ENCODE assay signal across 22 mouse cellular contexts in the genomic region with DNA sequence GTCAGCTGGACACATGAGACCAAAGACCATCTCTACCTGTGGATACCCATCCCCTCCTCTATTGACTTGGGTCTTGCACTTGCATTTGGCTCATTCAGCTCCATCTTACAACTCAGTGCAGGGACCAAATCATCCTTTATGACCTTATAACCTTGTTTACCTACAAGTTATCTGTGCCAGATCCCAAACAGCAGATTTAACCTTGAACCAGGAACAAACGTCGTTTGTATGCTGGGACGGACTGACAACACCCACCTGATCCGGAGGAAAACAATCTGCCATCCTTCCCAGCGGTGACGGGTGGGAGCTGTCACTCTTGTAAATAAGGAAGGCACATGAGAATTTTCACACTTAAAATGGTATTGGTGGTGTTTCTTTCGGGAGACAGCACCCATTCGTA.
DNase-seq lines count a peak whose midpoint lies in the region; ATAC-seq and TF ChIP-seq lines count a peak whose summit lies in the region.
"Had no signal": no experiment of that assay in that cellular context is flagged by ENCODE, and none has a peak within 500 bp of the region (broad histone marks: within the 10 kb centered on the region; RNA-seq: fewer than 3 reads in every experiment).

No protein-coding gene starts in this region.

- no peak overlapping the region for H3K4me3 ChIP-seq in cerebellum, adult 2 months (replicated peaks; ENCODE audit: insufficient read depth, low read depth, low read length)
- H3K4me3 ChIP-seq in gastrocnemius, adult 2 months: no peak overlapping the region
- no peak overlapping the region for H3K4me3 ChIP-seq in liver, postnatal 0 days (ENCODE audit: low read depth, low read length)
- H3K4me3 ChIP-seq in liver, embryonic 12.5 days: no peak overlapping the region
- H3K4me3 ChIP-seq: embryonic facial prominence, embryonic 13.5 days; embryonic facial prominence, embryonic 15.5 days; erythroblast, embryonic 14.5 days; forebrain, embryonic 10.5 days; forebrain, embryonic 12.5 days had no signal

- peaks cover 19% of the 10 kb centered on the region for H3K4me1 ChIP-seq in cerebellum, adult 2 months (ENCODE audit: control insufficient read depth, insufficient read depth, low read length)
- H3K4me1 ChIP-seq in liver, postnatal 0 days (ENCODE audit: insufficient read depth): no peaks in the 10 kb centered on the region; the same call in 1 of the 2 replicates
- no peaks in the 10 kb centered on the region for H3K4me1 ChIP-seq in liver, embryonic 12.5 days
- H3K4me1 ChIP-seq: embryonic facial prominence, embryonic 15.5 days; forebrain, embryonic 10.5 days; forebrain, embryonic 12.5 days had no signal

- intact Hi-C loops in gastrocnemius, adult 2 months (cut with DNase I): loop anchor here (5.0 kb wide), 1 partner anchor 106 kb away; no protein-coding TSS in a partner anchor

- H3K27me3 ChIP-seq in cerebellum, adult 2 months (ENCODE audit: control insufficient read depth, insufficient read depth, low read length): no peaks in the 10 kb centered on the region
- no peaks in the 10 kb centered on the region for H3K27me3 ChIP-seq in liver, postnatal 0 days (ENCODE audit: insufficient read depth, low read length)
- H3K27me3 ChIP-seq in liver, embryonic 12.5 days (replicated peaks): peaks cover 8% of the 10 kb centered on the region; the same call in 1 of the 2 replicates
- H3K27me3 ChIP-seq: embryonic facial prominence, embryonic 13.5 days; embryonic facial prominence, embryonic 15.5 days; Patski had no signal

- TF ChIP-seq CTCF in cerebellum, adult 2 months (IDR thresholded peaks at IDR 0.05; ENCODE audit: borderline replicate concordance, insufficient read depth, low read depth, low read length): no peak
- TF ChIP-seq CTCF in gastrocnemius, adult 2 months (IDR thresholded peaks at IDR 0.05): no peak
- no peak for TF ChIP-seq CTCF in liver, postnatal 0 days (IDR thresholded peaks at IDR 0.05; ENCODE audit: low read depth)

- H3K36me3 ChIP-seq in liver, postnatal 0 days (replicated peaks; ENCODE audit: insufficient read depth, low read length): no peaks in the 10 kb centered on the region
- no peaks in the 10 kb centered on the region for H3K36me3 ChIP-seq in liver, embryonic 12.5 days
- H3K36me3 ChIP-seq: embryonic facial prominence, embryonic 13.5 days; embryonic facial prominence, embryonic 15.5 days; forebrain, embryonic 10.5 days; forebrain, embryonic 12.5 days; G1E had no signal

- no peak overlapping the region for H3K4me2 ChIP-seq in liver, postnatal 0 days (ENCODE audit: low read depth, low read length)
- H3K4me2 ChIP-seq in liver, embryonic 12.5 days: no peak overlapping the region
- H3K4me2 ChIP-seq: embryonic facial prominence, embryonic 13.5 days; embryonic facial prominence, embryonic 15.5 days; forebrain, embryonic 12.5 days had no signal

- no peak for TF ChIP-seq POLR2A in cerebellum, adult 2 months (IDR thresholded peaks at IDR 0.05; ENCODE audit: borderline replicate concordance, insufficient read depth, low read length)

- peak; percentile 93 for ATAC-seq in liver, postnatal 0 days
- no peak for ATAC-seq in liver, embryonic 12.5 days
- ATAC-seq: activated CD4-positive, CD25-positive, alpha-beta regulatory T cell, adult 4 months; CD4-positive, CD25-positive, alpha-beta regulatory T cell, adult 4 months; forebrain, embryonic 14.5 days; forebrain, embryonic 16.5 days; Patski had no signal

- H3K9ac ChIP-seq in liver, postnatal 0 days (replicated peaks): no peak overlapping the region
- H3K9ac ChIP-seq in liver, embryonic 12.5 days: no peak overlapping the region
- H3K9ac ChIP-seq: embryonic facial prominence, embryonic 13.5 days; embryonic facial prominence, embryonic 15.5 days; forebrain, embryonic 12.5 days had no signal

- no peak for DNase-seq in cerebellum, adult 2 months
- DNase-seq in cerebellum, postnatal 4 days (ENCODE audit: low spot score in 2 of 2): no peak
- DNase-seq in gastrocnemius, adult 2 months: no peak
- no peak for DNase-seq in gastrocnemius, adult 8-10 months (ENCODE audit: low spot score in 2 of 2)
- peak; percentile 32 for DNase-seq in liver, postnatal 0 days
- DNase-seq: adrenal gland, adult 8-10 months; adrenal gland, postnatal 14 days; adrenal gland, postnatal 36 days; B cell, adult 2 months; embryo, embryonic 11 days had no signal

- TF ChIP-seq EP300 in liver, postnatal 0 days (IDR thresholded peaks at IDR 0.05; ENCODE audit: low read depth): peak; percentile 74

- H3K27ac ChIP-seq in cerebellum, adult 2 months (ENCODE audit: insufficient read depth, low read length): peak overlapping the region; percentile 79
- peak overlapping the region; percentile 75 for H3K27ac ChIP-seq in gastrocnemius, adult 2 months
- H3K27ac ChIP-seq in liver, postnatal 0 days (ENCODE audit: low read depth): peak overlapping the region; percentile 77
- H3K27ac ChIP-seq in liver, embryonic 12.5 days: no peak overlapping the region
- H3K27ac ChIP-seq: embryonic facial prominence, embryonic 13.5 days; embryonic facial prominence, embryonic 15.5 days; forebrain, embryonic 10.5 days; forebrain, embryonic 12.5 days had no signal

- 43% methylated on average over 8 of the region's 8 CpGs for WGBS in cerebellum, adult 2 months
- WGBS in liver, postnatal 0 days (ENCODE audit: insufficient replicate concordance): 55% methylated on average over 8 of the region's 8 CpGs
- WGBS in liver, embryonic 12.5 days (ENCODE audit: insufficient replicate concordance): 65% methylated on average over 8 of the region's 8 CpGs

- H3K9me3 ChIP-seq in liver, postnatal 0 days (ENCODE audit: low read length): no peaks in the 10 kb centered on the region
- H3K9me3 ChIP-seq in liver, embryonic 12.5 days (replicated peaks): no peaks in the 10 kb centered on the region
- H3K9me3 ChIP-seq: embryonic facial prominence, embryonic 13.5 days; embryonic facial prominence, embryonic 15.5 days; forebrain, embryonic 10.5 days; forebrain, embryonic 12.5 days; G1E had no signal
